Mouse (Mus musculus) MEL-GATA-1-ER (cell line): ENCODE measurements around the gene Thap11.

ENCODE experiments used
- DNase-seq: peaks from one replicate; pipeline ENCODE4 v3.0.0-alpha.2; 2012; ENCODE audit warnings: low read depth; ENCODE audit errors: extremely low read depth

Gene Thap11

GRCm38 (mm10) chr8:105900180-105900940 is 45.4 kb downstream of the Thap11 start, which contains the start of gene Pskh1:
Gene Pskh1 (plus strand): TSS chr8:105900441.
- DNase-seq, result peak; percentile 82

GRCm38 (mm10) chr8:105900941-105901616 is 46.1 kb downstream of the Thap11 start:
- peak; percentile 72 for DNase-seq
